Mouse (Mus musculus) telencephalon, adult 2 months (tissue): ENCODE results near the gene Capn11.

Experiments used
- DNase-seq: peaks from one replicate; pipeline ENCODE4 v3.0.0-alpha.2; 2011; ENCODE audit warnings: low read depth, low spot score

Gene Capn11

GRCm38 (mm10) chr17:45659225-45659624, at the start of gene Capn11:
TSS of gene Capn11 (minus strand) at chr17:45659325.
- DNase-seq, result no peak

GRCm38 (mm10) chr17:45708179-45708578, 49.1 kb upstream of the Capn11 start:
- DNase-seq, result no peak

- no peak for DNase-seq
Measured at GRCm38 (mm10) chr17:45707376-45707775, 48.3 kb upstream of the Capn11 start.

GRCm38 (mm10) chr17:45706796-45707195, 47.7 kb upstream of the Capn11 start:
- DNase-seq, result no peak

DNA sequence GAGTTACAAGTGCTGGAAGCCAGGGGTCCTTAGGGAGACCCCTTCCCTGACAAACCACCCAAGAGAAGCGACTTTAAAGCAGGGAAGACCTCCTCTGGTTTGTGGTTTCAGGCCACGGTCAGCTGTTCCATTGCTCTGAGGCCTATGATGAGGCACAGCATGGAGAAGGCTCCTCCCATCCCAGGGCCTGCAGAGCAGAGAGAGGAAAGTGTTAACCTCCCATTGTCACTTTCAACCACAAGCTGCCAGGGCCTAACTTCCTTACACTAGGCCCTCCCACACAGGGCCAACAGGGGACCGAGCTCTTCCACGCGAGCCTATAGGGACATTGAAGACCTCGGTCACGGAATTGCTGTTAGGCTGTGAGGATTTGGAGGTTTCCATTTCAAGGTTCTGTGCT, 44.1 kb upstream of the Capn11 start:
- no peak for DNase-seq

DNA sequence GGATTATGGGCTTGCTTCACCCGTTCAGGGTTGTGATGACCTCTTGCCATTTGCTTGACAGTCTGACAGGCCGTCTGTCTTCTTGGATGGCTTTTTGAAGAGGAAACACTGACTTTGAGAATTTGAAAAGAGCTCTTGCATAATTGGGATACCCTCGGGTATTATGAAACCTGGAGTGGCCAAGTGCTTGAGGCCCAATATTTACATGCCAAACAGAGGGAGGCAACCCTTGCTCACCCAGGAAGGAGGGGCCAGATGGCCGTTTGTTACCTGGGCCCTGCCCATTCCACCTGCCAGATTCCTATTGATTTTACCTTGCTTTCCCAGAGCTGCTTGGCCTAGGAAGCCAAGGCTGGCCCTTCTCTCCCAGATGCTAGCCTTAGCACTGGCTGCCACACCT, 43.1 kb upstream of the Capn11 start:
- no peak for DNase-seq

DNA sequence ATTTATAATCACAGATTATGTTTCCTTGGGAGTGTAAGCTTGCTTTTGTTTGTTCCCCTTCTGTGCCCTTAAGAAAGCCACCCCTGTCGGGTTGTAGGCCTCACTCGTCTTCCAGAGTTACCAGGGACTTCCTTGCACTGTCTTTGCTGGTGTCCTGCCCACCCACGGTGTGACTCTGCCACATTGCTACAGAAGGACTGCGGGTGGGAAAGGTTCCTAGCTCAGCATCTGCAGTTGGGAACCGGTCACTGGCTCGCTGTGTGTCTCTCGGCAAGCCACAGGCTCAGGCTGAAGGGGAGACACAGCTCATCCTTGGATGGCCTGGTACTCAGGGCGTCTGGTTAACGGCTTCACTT, 42.1 kb upstream of the Capn11 start:
- DNase-seq, result no peak

DNA sequence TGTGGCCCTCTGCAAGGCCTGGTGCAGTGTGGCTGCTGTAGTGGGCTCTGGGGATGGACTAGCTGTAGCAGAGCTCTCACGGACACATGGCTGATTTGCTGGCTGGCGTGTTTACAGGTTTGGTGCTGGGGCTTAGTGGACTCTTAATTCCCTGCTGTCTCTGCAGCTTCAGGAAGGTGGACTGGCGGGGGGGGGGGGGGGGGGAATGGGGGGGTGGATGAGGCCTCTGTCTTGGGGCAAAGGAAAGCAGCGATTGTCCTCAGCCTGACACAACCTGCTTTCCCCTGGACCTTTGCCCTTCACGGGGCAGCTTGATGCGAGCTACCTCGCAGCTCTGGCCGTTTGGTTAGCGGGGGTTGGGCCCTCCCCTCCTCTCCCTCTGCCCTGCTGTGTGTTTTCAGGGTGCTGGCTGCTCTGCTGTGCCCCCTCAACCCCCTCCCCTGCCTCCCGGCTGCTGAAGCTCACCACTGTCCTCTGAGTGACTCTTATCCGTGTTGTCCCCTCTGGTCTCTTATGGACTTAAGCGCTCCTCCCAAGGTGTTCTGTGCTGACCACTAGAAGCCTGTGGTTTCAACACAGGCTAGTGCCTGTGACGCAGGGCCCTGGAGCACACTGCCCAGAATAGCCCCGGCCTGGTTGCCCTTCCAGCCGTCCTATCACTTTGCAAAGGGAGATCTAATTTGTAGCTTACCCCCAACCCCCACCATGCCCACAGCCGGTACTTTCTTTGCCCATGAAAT, 41.5 kb upstream of the Capn11 start:
- DNase-seq, result no peak

- DNase-seq, result no peak
Measured at GRCm38 (mm10) chr17:45699039-45699740, 40.1 kb upstream of the Capn11 start.

- no peak for DNase-seq
Measured at GRCm38 (mm10) chr17:45698368-45698767, 39.2 kb upstream of the Capn11 start.

GRCm38 (mm10) chr17:45696981-45697380, 37.9 kb upstream of the Capn11 start:
- no peak for DNase-seq

DNA sequence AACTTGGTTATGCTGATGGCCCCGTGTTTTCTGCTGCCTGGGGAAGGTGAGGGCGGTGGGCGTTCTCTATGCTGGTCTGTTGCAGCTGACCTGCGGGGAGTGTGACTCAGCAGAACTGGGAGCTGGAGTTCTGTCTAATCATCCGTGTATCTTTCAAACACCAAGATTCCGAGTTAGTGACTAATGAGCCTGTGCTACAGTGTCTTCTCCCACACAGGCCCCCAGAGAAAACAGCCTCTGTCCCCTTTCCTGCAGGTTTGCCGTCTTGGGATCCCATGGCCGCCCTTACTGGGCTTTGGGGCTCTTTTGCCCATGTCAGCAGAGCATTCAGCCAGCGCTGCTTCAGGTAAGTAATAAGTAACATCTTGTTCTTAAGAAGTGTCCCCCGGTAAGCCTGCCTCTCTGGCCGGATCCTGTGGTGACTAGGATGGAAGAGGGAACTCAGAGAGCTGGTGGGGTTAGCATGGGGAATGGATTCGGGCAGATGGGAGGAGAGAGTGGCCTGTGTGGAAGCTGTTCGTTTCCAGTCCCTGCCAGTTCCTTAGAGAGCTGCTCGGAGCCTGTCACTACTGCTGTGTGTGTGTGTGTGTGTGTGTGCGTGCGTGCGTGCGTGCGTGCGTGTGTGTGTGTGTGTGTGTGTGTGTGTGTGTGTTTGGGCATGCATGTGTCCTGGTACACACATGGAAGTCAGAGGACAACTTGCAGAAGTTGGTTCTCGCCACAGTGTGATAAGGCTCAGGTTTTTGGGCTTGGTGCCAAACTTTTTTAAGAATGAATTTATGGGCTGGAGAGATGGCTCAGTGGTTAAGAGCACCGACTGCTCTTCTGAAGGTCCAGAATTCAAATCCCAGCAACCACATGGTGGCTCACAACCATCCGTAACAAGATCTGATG, 36.3 kb upstream of the Capn11 start:
- DNase-seq, result no peak

DNA sequence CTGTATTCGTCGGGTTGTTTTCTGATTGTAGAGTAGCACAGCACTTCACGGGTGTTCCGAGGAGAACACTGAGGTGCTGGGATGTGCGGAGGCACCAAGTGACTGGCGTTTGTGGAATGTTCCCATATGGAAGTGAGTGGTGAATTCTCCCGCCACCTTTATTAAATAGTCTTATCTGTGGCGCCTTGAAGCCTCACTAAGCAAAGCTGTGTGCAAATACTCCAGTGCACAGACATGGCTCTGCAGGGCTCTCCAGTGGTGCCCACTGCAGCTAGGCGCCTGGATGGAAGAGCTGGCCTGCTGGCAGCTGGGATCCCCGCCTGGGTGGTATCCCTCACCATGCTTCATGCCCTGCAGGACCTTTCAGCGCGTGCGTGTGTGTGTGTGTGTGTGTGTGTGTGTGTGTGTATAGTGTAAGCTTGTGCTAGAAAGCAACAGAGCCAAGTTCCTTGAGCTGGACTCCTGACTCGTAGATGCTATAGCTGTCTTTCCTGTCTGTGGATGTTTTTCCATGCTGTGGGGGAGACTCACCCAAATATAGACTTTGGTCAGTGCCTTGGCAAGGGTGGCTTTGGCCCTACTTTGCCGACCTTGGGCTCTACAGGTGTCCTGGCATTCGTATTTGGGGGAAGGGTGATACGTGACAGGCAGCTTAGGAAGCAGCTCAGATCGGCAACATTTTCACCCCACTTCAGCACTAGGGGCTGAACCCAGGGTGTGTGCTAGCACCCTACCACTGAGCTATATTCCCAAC, 34.9 kb upstream of the Capn11 start:
- no peak for DNase-seq

- DNase-seq, result no peak
Measured at GRCm38 (mm10) chr17:45692159-45692558, 33.0 kb upstream of the Capn11 start.

DNA sequence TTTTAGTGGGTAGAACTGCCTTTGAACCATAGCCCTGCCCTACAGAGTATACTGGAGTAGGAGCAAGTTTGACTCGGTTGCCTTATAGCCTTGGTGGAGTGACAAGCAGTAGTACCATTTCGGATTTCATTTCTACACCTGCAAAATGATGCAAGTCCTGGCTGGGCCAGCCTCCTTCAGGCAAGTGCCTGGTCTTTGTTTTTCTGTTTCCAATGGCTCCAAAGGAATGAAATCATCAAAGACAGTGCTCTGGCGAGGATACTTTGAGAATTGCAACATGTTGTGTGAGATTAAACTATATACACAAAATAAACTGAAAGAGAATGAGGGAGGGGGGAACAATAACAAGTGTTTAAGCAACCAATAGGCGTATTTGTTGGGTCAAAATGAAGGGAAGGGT, 30.9 kb upstream of the Capn11 start:
- no peak for DNase-seq

DNA sequence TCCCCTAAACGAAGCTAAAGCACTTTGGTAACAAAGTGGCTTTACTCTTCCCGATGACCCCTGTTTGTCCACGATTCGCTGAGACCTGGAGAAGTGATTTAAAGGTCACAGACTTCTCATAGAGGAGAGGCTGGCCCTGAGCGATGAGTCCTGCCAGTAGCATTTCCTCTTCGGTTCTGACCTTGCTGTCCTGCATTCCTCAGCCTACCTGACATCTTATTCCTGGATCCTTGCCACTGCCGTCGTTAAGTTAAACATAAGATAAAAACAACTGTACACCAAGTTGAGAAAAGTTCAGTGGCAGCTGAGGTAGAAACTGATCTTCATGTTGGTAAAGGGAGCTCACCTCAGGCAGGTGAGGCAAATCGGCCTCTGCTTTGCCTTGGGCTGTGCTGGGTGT, 30.0 kb upstream of the Capn11 start:
- no peak for DNase-seq

DNA sequence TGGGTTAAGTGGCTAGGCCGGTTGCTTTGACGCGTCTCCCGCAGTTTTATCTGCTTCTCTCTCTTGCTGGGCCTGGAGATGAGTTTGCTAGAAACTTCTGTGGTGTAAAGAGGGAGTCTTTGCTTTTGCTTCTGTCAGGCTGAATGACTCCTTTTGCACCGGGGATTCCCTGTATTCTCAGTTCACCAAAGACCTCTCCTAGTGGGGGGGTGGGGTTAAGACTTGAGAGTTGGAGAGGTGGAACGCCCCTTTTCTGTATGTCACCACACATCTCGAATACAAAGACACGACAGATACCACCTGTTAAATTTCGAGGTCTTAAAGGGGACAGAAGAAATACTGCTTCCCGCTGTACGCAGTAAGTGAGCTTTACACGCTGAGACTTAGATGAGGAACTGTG, 27.6 kb upstream of the Capn11 start, which contains the start of gene Tmem63b:
TSS of gene Tmem63b (minus strand) at position 190 of the 400 bp plus-strand sequence.
- DNase-seq, result no peak

- DNase-seq, result peak; percentile 67
Measured at GRCm38 (mm10) chr17:45686093-45686619, 27.0 kb upstream of the Capn11 start, which contains the start of gene Mrpl14. TSS of gene Mrpl14 (plus strand) at chr17:45686322.

DNA sequence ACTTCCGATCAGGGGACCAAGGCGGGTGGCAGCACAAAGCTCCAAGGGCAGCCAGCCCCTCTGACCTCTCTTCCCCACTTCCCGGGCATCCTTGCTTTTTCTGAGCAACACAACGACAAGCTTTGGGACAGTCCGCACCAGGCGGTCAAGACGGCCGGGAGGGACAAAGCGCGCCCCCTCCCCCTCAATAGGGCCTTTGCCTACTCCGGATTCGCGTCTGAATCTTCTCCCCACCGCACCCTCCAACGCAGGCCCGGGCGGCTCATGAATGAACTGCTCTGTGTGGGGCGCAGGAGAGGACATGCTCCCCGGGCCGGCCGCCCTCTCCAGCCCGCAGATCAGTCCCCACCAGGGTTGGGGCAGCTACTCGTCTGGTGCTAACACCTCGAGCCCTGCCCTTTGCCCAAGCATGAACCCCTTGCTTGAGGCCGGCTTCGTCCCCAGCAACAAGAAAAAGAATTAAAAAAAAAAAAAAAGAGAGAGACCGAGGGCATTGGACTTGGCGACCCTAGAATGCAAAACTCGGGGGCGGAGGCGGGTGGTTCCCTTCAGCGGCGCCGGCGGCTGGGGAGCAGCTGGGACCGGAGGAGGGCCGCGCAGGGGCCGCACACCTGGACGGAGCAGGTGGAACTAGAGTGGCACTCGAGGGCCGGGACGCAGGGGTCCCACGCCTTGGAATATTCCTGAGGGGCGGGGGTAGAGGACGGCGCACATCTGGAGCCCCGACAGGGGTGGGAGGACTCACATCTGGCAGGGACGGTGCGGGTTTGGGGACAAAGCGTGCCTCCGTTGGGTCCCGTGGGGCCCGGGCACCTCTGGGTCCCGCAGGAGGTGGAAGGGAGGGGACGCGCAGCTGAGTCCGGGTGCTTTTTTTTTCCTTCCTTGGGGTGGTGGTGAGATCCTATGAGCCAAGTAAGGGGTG, 26.3 kb upstream of the Capn11 start:
- DNase-seq, result no peak

DNA sequence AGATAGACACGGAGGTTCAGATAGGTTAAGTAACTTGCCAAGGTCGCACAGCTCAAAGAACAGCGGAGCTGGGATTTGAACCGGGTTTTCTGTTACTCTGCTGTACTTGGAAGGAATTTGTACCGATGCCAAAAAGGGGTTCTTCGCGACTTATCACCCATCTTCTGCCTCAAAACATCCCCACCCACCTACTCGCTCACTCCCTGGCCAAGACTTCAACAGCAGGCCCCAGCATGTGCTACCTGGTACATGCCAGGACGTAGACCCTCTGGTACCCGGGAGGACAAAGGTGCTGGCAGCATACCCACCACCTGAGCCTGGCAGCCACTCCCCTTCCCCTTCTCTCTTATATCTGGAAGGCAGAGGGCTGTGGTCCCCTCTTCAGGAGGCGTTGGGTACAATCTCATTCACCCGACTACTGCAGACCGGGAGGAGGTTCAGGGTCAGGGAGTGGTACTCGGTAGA, 25.6 kb upstream of the Capn11 start:
- DNase-seq, result no peak
